Mouse (Mus musculus) liver, adult (tissue): ENCODE measurements around the gene Txnrd2.

Experiments used
- GATA4 ChIP-seq: IDR thresholded peaks from 2 replicates; pipeline ENCODE4 v1.6.1; 2014; ENCODE audit warnings: mild to moderate bottlenecking, low read length; ENCODE audit not compliant: insufficient replicate concordance

Txnrd2 gene

GRCm38 (mm10) chr16:18449005-18449404 lies 22.8 kb downstream of the Txnrd2 start:
- TF ChIP-seq GATA4: no peak

- no peak for TF ChIP-seq GATA4
Measured at GRCm38 (mm10) chr16:18451486-18452181, 25.4 kb downstream of the Txnrd2 start.

GRCm38 (mm10) chr16:18452361-18452862 lies 26.2 kb downstream of the Txnrd2 start:
- no peak for TF ChIP-seq GATA4

- no peak for TF ChIP-seq GATA4
Measured at GRCm38 (mm10) chr16:18453846-18454245, 27.7 kb downstream of the Txnrd2 start.

- TF ChIP-seq GATA4: no peak
Measured at GRCm38 (mm10) chr16:18455407-18455806, 29.2 kb downstream of the Txnrd2 start.

GRCm38 (mm10) chr16:18458661-18459060 lies 32.5 kb downstream of the Txnrd2 start:
- TF ChIP-seq GATA4: no peak

GRCm38 (mm10) chr16:18459335-18459954 lies 33.3 kb downstream of the Txnrd2 start:
- TF ChIP-seq GATA4: no peak

- TF ChIP-seq GATA4: no peak
Measured at GRCm38 (mm10) chr16:18459955-18460370, 33.8 kb downstream of the Txnrd2 start.

GRCm38 (mm10) chr16:18460826-18461225 lies 34.6 kb downstream of the Txnrd2 start:
- TF ChIP-seq GATA4: no peak

GRCm38 (mm10) chr16:18462031-18462430 lies 35.8 kb downstream of the Txnrd2 start:
- no peak for TF ChIP-seq GATA4

- TF ChIP-seq GATA4: no peak
Measured at GRCm38 (mm10) chr16:18462598-18462997, 36.4 kb downstream of the Txnrd2 start.

- TF ChIP-seq GATA4: no peak
Measured at GRCm38 (mm10) chr16:18464271-18464670, 38.1 kb downstream of the Txnrd2 start.

GRCm38 (mm10) chr16:18470829-18471228 lies 44.6 kb downstream of the Txnrd2 start:
- TF ChIP-seq GATA4: no peak

GRCm38 (mm10) chr16:18471381-18471955 lies 45.3 kb downstream of the Txnrd2 start:
- no peak for TF ChIP-seq GATA4

GRCm38 (mm10) chr16:18471976-18472375 lies 45.8 kb downstream of the Txnrd2 start:
- TF ChIP-seq GATA4: no peak

GRCm38 (mm10) chr16:18472416-18472815 lies 46.2 kb downstream of the Txnrd2 start:
- TF ChIP-seq GATA4: no peak

- no peak for TF ChIP-seq GATA4
Measured at GRCm38 (mm10) chr16:18472976-18473375, 46.8 kb downstream of the Txnrd2 start.

- TF ChIP-seq GATA4: no peak
Measured at GRCm38 (mm10) chr16:18474021-18474420, 47.8 kb downstream of the Txnrd2 start.
